Mouse (Mus musculus) neural tube, embryonic 13.5 days (tissue): ENCODE results near the gene Ank2. TPM values are rescaled to one million over a fixed set of nuclear protein-coding genes. Genes with fewer than 3 reads are reported as not detected.

Experiments
- ATAC-seq: fragments of 200-750 bp; cut with Nextera tagmentation; 2 replicates; pipeline ENCODE4 v1.8.0; 2017; ENCODE audit warnings: low read depth, mild to moderate bottlenecking, moderate TSS enrichment, moderate library complexity
- H3K27ac ChIP-seq: fragments of 300-500 bp; sonication (generic); replicated peaks from 2 replicates; pipeline ENCODE4 v1.5.1; 2015; ENCODE audit warnings: moderate library complexity, mild to moderate bottlenecking, inconsistent platforms
- H3K27me3 ChIP-seq: fragments of 300-500 bp; sonication (generic); 2 replicates; pipeline ENCODE4 v1.6.1; 2015; ENCODE audit warnings: mild to moderate bottlenecking, inconsistent platforms
- H3K36me3 ChIP-seq: fragments of 300-500 bp; sonication (generic); 2 replicates; pipeline ENCODE4 v1.6.1; 2015; ENCODE audit warnings: mild to moderate bottlenecking, inconsistent platforms
- H3K4me1 ChIP-seq: fragments of 300-500 bp; sonication (generic); replicated peaks from 2 replicates; pipeline ENCODE4 v1.6.1; 2015; ENCODE audit warnings: inconsistent platforms
- H3K4me2 ChIP-seq: fragments of 300-500 bp; sonication (generic); 2 replicates; pipeline ENCODE4 v1.6.1; 2015; ENCODE audit warnings: inconsistent platforms, mild to moderate bottlenecking, moderate library complexity
- H3K4me3 ChIP-seq: fragments of 300-500 bp; sonication (generic); 2 replicates; pipeline ENCODE4 v1.5.1; 2015; ENCODE audit warnings: mild to moderate bottlenecking, inconsistent platforms
- H3K9ac ChIP-seq: fragments of 300-500 bp; sonication (generic); 2 replicates; pipeline ENCODE4 v1.6.1; 2015; ENCODE audit warnings: moderate library complexity, mild to moderate bottlenecking, inconsistent platforms
- H3K9me3 ChIP-seq: fragments of 300-500 bp; sonication (generic); 2 replicates; pipeline ENCODE4 v1.6.1; 2016; ENCODE audit warnings: inconsistent platforms
- whole genome bisulfite sequencing: fragments of 180-500 bp; shearing (Covaris S2); methylation state at CpG from one replicate; pipeline ENCODE4 v1.1.7; 2015; 5-methylcytosine and 5-hydroxymethylcytosine counted together
- polyA plus RNA-seq: library from polyadenylated mRNA; unstranded; fragments of >200 nt; fragmentation: Nextera tagmentation; extraction: Ambion mirVana; gene quantifications from 2 replicates; pipeline ENCODE4 v1.2.1, GENCODE M21; 2015

Gene Ank2
- polyA plus RNA-seq, 1 experiment from 2014 or later: 119 TPM

DNA sequence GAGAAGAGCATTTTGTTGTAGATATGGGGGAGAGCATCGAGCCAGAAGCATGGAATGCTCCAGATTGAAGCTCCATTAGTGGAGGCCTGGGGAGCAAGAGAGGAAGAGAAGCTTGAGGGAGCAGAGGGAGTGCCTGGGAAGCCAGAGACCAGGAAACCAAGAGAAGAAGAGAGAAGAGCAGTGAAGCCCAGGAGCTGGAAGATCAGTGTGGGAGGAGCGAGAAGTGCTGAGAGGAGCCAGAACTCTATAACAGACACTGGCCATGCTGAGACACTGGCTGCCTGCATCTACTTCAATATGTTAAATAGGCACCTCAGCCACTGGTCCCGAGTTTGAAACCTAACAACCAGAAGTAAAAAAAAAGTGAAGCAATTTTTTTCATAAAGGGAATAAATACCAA is 234.0 kb downstream of the Ank2 start:
- H3K27ac ChIP-seq: no peak overlapping the region
- no peak overlapping the region for H3K9ac ChIP-seq
- WGBS: 71% methylated on average over 3 of the region's 3 CpGs
- H3K27me3 ChIP-seq: no peaks in the 10 kb centered on the region
- H3K36me3 ChIP-seq: no peaks in the 10 kb centered on the region
- H3K9me3 ChIP-seq: no peaks in the 10 kb centered on the region
- peaks cover 47% of the 10 kb centered on the region for H3K4me1 ChIP-seq
- no peak overlapping the region for H3K4me2 ChIP-seq
- no peak overlapping the region for H3K4me3 ChIP-seq
- no peak for ATAC-seq

DNA sequence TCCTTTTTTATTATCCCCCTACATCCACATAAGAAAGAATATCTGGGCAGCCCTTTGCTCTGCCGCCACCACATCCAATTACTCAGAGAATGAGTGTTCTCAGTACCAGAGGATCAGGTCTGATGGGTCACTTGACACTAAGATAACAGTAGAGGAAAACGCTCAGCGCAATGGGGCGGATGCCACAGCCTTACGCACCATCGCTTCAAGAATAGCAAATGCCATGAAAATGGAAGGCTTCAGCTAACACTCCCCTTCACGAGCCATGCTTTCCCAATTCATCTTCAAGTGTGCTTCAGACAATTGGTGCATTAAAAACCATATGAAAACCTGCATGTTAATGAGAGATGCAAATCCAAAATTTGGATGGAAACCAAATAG is 238.4 kb downstream of the Ank2 start:
- 37% methylated on average over 7 of the region's 7 CpGs for WGBS
- Histone ChIP-seq H3K4me3 (no peak overlapping the region), H3K9me3 (no peaks in the 10 kb centered on the region), H3K27me3 (no peaks in the 10 kb centered on the region), H3K27ac (peak overlapping the region; percentile 71), H3K9ac (no peak overlapping the region), H3K36me3 (no peaks in the 10 kb centered on the region), H3K4me1 (peaks cover 36% of the 10 kb centered on the region), H3K4me2 (peak overlapping the region; percentile 20; the same call in 1 of the 2 replicates)
- no peak for ATAC-seq

DNA sequence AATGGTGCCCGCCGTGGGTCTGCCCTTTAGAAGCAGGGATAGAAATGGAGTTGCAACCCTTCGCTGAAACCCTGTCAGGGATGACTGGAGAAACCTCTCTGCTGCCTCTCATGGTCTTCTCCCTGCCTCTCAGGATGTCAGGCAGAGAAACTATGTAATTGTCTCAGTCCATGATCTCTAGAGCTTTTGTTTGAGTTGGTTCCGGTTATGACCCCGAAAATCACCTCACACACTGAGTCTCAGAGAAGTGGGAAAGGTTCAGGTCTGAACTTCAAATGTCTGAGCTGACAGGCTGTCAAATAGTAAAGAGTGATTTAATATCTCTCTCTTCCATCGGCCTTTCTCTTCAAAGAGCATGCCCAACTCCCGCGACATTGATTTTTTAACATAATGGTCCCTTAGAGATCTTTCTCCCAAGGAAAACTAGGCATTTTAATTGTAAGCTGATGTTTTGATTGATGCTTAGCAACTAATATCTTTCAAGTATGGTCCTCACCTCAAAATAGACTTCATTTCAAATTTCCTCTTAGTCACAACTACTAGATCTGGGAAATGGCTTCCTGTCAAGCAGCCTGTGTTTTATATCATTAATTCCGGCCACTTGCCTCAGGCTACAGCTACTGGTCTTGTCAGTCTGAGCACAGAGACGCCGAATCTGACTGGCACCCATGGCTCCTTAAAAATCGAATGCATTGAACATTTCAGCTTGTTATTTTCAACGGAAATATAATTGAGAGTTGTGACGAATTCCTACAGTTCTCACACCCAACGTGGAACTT is 239.0 kb downstream of the Ank2 start:
- no peak for ATAC-seq
- Histone ChIP-seq H3K9me3 (no peaks in the 10 kb centered on the region), H3K4me2 (peak overlapping the region; percentile 20; the same call in 1 of the 2 replicates), H3K4me1 (peaks cover 32% of the 10 kb centered on the region), H3K27me3 (no peaks in the 10 kb centered on the region), H3K9ac (no peak overlapping the region), H3K36me3 (no peaks in the 10 kb centered on the region), H3K27ac (peak overlapping the region; percentile 71), H3K4me3 (no peak overlapping the region)
- WGBS: 41% methylated on average over 15 of the region's 15 CpGs

DNA sequence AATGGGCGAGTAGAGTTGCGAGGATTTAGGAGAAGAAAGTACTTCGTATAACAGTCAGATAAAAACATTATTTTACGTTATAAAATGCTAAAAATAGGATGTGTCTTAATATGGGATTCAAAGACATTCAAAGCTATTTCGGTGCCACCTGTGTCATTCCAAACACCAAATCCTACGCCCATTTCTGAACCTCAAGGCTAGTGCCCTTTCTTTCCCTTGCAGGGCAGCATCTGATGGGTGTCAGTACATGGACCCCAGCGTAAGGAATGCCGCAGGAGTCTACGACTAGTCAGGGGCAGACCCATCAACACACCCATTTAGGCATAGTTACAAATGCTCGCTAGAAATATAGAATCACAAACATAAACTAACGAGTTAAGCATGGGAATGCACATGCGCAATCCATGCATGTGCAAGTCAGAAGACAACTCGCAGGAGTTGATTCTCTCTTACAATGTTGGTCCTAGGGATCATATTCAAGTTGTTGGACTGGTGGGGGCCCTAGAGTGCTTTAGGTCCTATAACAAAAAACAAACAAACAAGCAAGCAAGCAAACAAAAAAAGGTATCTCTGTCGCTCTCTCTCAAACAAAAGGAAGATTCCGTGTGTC is 240.6 kb downstream of the Ank2 start:
- H3K4me3 ChIP-seq: no peak overlapping the region
- no peaks in the 10 kb centered on the region for H3K9me3 ChIP-seq
- H3K9ac ChIP-seq: no peak overlapping the region
- H3K27ac ChIP-seq: no peak overlapping the region
- H3K36me3 ChIP-seq: no peaks in the 10 kb centered on the region
- ATAC-seq: no peak
- no peaks in the 10 kb centered on the region for H3K27me3 ChIP-seq
- 38% methylated on average over 15 of the region's 15 CpGs for WGBS
- H3K4me2 ChIP-seq: peak overlapping the region; percentile 63
- peaks cover 32% of the 10 kb centered on the region for H3K4me1 ChIP-seq

DNA sequence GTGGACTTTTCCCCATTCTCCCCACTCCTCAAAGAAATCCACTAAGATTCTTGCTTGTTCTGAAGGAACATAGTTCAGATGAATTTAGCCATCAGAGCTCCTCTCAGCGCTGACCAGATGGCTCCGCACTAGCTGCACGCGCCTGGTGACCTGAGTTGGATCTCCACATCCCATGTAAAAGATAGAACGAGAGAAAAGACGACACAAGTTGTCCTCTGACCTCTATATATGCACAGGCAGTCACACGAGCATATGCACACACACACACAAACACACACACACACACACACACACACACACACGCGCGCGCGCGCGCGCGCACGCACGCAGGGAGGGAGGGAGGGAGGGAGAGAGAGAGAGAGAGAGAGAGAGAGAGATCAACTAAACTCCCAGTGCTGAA is 241.2 kb downstream of the Ank2 start:
- Histone ChIP-seq H3K9me3 (no peaks in the 10 kb centered on the region), H3K4me3 (peak overlapping the region; percentile 36), H3K36me3 (no peaks in the 10 kb centered on the region), H3K9ac (peak overlapping the region; percentile 51), H3K27ac (peak overlapping the region; percentile 81), H3K4me1 (peaks cover 32% of the 10 kb centered on the region), H3K4me2 (peak overlapping the region; percentile 63), H3K27me3 (no peaks in the 10 kb centered on the region)
- WGBS: under 1% methylated on average over 9 of the region's 18 CpGs
- peak; percentile 54 for ATAC-seq

DNA sequence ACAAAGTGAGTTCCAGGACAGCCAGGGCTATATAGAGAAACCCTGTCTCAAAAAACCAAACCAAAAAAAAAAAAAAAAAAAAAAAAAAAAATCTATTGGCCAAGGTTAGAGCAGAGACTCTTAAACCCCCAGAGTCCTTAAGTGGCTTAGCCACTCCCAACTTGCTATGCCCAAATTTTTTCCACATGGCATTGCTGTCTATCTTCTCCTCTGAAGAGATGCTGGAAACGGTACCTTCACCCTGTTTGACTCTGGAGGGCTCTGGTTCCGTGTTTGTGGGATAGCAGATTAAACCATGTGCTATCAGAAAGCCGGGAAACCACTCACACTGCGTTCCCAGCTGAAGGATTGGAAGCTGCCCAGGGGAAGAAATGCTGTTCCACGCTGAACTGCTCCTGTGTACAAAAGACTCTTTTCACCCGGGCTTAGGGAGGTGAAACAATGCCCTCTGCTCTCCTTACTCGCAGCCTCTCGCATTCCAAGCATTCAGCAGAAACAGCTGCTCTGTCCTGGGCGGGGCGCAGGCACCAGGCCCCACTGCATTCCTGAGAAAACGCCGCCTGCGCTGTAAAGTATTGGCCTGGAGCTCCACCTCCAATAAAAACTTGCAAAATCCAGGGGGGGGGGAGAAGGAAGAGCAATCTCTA is 241.7 kb downstream of the Ank2 start:
- ATAC-seq: peak; percentile 88
- Histone ChIP-seq H3K9ac (peak overlapping the region; percentile 51), H3K27ac (peak overlapping the region; percentile 81), H3K4me2 (peak overlapping the region; percentile 63), H3K9me3 (no peaks in the 10 kb centered on the region), H3K4me3 (peak overlapping the region; percentile 36), H3K36me3 (no peaks in the 10 kb centered on the region), H3K27me3 (no peaks in the 10 kb centered on the region), H3K4me1 (peaks cover 32% of the 10 kb centered on the region)
- WGBS: under 1% methylated on average over 13 of the region's 13 CpGs

DNA sequence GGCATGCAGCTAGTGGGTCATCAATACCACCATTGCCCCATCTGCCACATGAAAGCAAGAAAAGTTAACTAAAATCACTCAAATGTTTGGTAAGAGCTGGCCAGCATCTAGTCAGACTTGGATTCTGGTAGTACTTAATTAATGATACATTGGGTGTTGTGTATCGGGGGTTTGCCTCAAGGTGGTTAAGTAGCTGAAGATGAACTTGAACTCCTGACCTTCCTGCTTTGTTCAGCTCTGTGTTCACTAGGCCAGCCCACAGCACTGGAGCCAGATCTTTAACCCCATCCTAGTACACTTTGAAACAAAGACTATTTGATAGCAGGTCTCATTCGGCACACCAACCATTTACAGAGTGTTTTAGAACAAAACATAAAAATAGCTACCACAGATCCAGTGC is 242.5 kb downstream of the Ank2 start:
- Histone ChIP-seq H3K27ac (no peak overlapping the region), H3K9ac (no peak overlapping the region), H3K36me3 (no peaks in the 10 kb centered on the region), H3K9me3 (no peaks in the 10 kb centered on the region), H3K27me3 (no peaks in the 10 kb centered on the region), H3K4me3 (no peak overlapping the region), H3K4me2 (no peak overlapping the region), H3K4me1 (peaks cover 32% of the 10 kb centered on the region)
- WGBS: 39% methylated on average over 2 of the region's 2 CpGs
- ATAC-seq: no peak

DNA sequence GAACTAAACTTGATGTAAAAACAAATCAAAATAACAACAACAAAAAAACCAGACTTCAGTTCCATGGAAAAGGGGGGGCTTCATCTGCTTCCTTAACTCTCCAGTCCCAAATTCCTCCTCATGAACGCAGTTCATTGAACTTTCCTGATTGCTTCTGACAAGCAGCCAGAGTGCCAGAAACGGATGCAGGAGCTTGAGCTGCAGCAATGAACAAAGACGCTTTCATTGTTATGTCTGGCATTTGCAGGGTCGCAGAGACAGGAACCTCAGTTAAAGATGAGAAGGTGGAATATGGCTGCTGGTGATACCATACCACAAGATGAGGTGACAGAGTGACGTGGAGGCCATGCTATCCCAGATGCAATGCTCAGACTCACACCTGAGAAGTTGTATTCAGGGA is 248.2 kb downstream of the Ank2 start:
- Histone ChIP-seq H3K4me2 (no peak overlapping the region), H3K36me3 (no peaks in the 10 kb centered on the region), H3K27ac (no peak overlapping the region), H3K4me3 (no peak overlapping the region), H3K9me3 (no peaks in the 10 kb centered on the region), H3K4me1 (no peaks in the 10 kb centered on the region), H3K9ac (no peak overlapping the region), H3K27me3 (no peaks in the 10 kb centered on the region)
- no peak for ATAC-seq
- WGBS: 69% methylated on average over 5 of the region's 5 CpGs

DNA sequence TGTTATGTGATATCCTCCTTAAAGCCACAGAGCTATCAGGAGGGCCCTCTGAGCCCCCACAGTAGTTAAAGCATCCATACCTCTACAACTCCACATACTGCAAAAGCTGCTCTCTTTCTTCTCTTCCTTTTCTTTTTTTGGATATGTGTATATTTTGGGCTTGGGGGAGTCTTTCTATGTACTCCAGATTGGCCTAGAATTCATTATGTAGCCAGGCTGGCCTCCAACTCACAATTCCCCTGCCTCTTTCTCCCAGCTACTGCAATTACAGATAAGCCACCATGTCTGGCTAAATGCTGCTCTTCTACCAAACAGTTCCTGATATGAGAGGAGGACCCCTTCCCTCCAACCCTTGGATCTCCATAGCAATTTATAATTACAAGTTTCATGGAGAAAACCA is 250.5 kb downstream of the Ank2 start:
- Histone ChIP-seq H3K27me3 (no peaks in the 10 kb centered on the region), H3K27ac (no peak overlapping the region), H3K4me1 (peaks cover 11% of the 10 kb centered on the region), H3K9ac (no peak overlapping the region), H3K36me3 (no peaks in the 10 kb centered on the region), H3K4me3 (no peak overlapping the region), H3K9me3 (no peaks in the 10 kb centered on the region), H3K4me2 (no peak overlapping the region)
- ATAC-seq: no peak

DNA sequence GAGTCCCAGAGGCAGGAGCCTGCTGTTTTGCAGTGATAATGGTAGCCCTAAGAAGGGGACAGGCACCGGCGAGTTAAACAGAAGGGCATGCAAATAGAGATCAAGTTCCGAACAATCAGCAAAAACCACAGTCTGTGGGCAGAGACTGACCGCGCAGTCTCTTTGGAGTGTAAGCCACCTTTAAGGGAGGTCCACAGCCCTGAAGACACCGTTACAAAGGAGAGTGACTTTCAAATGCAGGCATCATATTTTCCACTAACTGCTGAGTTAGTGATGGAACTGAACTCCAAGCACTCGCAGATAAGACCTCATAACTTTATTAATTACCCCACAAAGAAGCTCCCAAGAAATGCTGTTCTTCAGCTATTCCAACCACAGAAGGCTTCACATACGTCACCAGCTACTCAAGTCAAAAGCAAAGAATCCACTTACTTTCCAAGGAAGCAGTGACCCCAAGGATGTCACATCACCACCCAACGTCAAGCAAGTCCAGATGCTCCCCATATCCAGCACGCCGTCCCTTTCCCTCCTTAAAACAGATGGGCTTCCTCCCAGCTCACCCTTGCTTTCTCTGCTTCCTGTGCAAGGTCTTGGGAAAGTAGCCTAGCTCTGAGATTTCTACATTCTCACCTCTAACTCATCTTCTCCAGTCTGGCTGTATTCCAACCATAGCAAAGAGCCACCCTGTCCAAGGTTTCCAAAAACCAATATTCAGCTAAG is 252.0 kb downstream of the Ank2 start:
- Histone ChIP-seq H3K9ac (no peak overlapping the region), H3K27ac (no peak overlapping the region), H3K4me2 (no peak overlapping the region), H3K4me1 (peaks cover 25% of the 10 kb centered on the region), H3K4me3 (no peak overlapping the region), H3K9me3 (no peaks in the 10 kb centered on the region), H3K36me3 (no peaks in the 10 kb centered on the region), H3K27me3 (no peaks in the 10 kb centered on the region)
- ATAC-seq: no peak
- WGBS: 81% methylated on average over 11 of the region's 11 CpGs

DNA sequence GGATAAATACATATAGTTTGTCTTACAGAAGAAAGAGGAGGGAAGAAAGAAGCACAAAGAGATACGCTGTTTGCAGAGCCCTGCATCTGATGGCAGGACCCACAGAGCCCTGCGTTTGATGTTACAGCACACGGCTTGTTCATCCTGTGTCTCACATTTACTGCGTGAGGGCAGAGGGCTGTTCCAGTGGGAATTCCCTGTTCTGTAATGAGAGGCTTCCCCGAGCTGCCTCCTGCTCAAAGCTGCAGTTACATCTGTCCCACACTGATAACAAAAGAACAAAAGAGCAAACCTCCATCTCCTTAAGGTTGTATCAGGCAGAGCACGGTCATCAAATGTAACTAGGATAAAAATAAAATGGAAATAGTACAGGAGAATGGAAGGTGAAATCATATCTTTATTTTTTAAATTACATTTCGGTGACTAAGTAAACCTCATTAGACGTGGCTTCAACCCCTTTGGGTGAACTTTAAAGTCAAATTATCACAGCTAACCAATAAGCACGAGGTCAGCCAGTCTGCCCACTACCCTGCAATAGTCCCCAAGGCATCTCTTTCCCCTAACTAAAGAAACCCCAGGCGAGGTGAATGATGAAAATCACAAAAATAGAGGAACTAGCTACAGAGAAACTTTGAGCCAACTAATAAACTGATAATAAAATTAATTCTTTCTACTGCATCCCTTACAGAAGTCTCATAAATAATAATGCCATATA is 255.1 kb downstream of the Ank2 start:
- H3K36me3 ChIP-seq: no peaks in the 10 kb centered on the region
- H3K4me3 ChIP-seq: no peak overlapping the region
- H3K9ac ChIP-seq: no peak overlapping the region
- peak overlapping the region; percentile 14; the same call in 1 of the 2 replicates for H3K27ac ChIP-seq
- H3K9me3 ChIP-seq: no peaks in the 10 kb centered on the region
- H3K27me3 ChIP-seq: no peaks in the 10 kb centered on the region
- no peak overlapping the region for H3K4me2 ChIP-seq
- peaks cover 32% of the 10 kb centered on the region for H3K4me1 ChIP-seq
- WGBS: 23% methylated on average over 10 of the region's 10 CpGs
- ATAC-seq: peak; percentile 51; the same call in 1 of the 2 replicates
